Mouse (Mus musculus) CH12.LX (cell line): ENCODE data around the gene Nefh. TPM values are rescaled to one million over a fixed set of nuclear protein-coding genes. Genes with fewer than 3 reads are reported as not detected.
A peak's percentile ranks its signal among the peaks of the same experiment; 100 is the strongest.

Experiments used
- DNase-seq: peaks from one replicate; pipeline ENCODE4 v3.0.0-alpha.2; 2013; ENCODE audit errors: extremely low read depth
- H3K27ac ChIP-seq: 2 replicates; pipeline ENCODE4 v1.5.1; 2012; ENCODE audit warnings: low read depth, mild to moderate bottlenecking, control low read depth, moderate library complexity; ENCODE audit not compliant: insufficient read depth
- H3K27me3 ChIP-seq: replicated peaks from 2 replicates; pipeline ENCODE3; 2012; ENCODE audit warnings: inconsistent platforms
- H3K36me3 ChIP-seq, 2 experiments: replicated peaks in 1 of 2; 2 replicates each; pipeline versions ENCODE3 to v1.6.1; 2012; ENCODE audit warnings: inconsistent platforms in 1 of 2, low read length in 1 of 2, mild to moderate bottlenecking in 1 of 2, mixed read lengths in 1 of 2, moderate library complexity in 1 of 2; ENCODE audit not compliant: control insufficient read depth in 1 of 2, insufficient read depth in 1 of 2
- H3K4me1 ChIP-seq, 2 experiments: 2 replicates each; pipeline ENCODE4 v1.6.1; 2012; ENCODE audit warnings: inconsistent platforms in 1 of 2, moderate library complexity in 1 of 2; ENCODE audit not compliant: insufficient read depth in 2 of 2, control insufficient read depth in 1 of 2
- H3K4me2 ChIP-seq: 2 replicates; pipeline ENCODE4 v1.6.1; 2012; ENCODE audit warnings: low read depth, mild to moderate bottlenecking, control low read depth; ENCODE audit not compliant: poor library complexity, insufficient read depth, severe bottlenecking
- H3K4me3 ChIP-seq, 3 experiments: fragments of 150-350 bp in 1 of 3; sonication (generic) in 1 of 3; replicated peaks in 1 of 3; 2 replicates each; pipeline versions ENCODE3 to v1.5.1; 2011 to 2012; ENCODE audit warnings: low read depth in 2 of 3, low read length in 2 of 3, mild to moderate bottlenecking in 2 of 3, moderate library complexity in 2 of 3, control low read depth in 1 of 3, improper control_type of control experiment in 1 of 3, inconsistent platforms in 1 of 3, mixed read lengths in 1 of 3; ENCODE audit not compliant: poor library complexity in 1 of 3
- H3K79me2 ChIP-seq: replicated peaks from 2 replicates; pipeline ENCODE4 v1.6.1; 2012; ENCODE audit warnings: mild to moderate bottlenecking, moderate library complexity; ENCODE audit not compliant: control insufficient read depth, poor library complexity, insufficient read depth, severe bottlenecking; ENCODE audit errors: extremely low read depth
- H3K9ac ChIP-seq: 2 replicates; pipeline ENCODE4 v1.6.1; 2012; ENCODE audit warnings: low read depth, mild to moderate bottlenecking, control low read depth, moderate library complexity; ENCODE audit not compliant: insufficient read depth
- H3K9me3 ChIP-seq: replicated peaks from 2 replicates; pipeline ENCODE3; 2012; ENCODE audit warnings: low read length, inconsistent platforms, mixed read lengths
- BHLHE40 ChIP-seq: IDR thresholded peaks from 2 replicates; pipeline ENCODE4 v1.6.1; 2011; ENCODE audit warnings: mild to moderate bottlenecking, low read depth, low read length, improper control_type of control experiment
- CHD1 ChIP-seq: IDR thresholded peaks from 2 replicates; pipeline ENCODE4 v1.6.1; 2012; ENCODE audit warnings: low read depth, low read length, improper control_type of control experiment, inconsistent platforms
- CHD2 ChIP-seq: IDR thresholded peaks from 2 replicates; pipeline ENCODE4 v1.6.1; 2011; ENCODE audit warnings: low read length, improper control_type of control experiment
- CTCF ChIP-seq, 2 experiments: IDR thresholded peaks in 1 of 2; conservative IDR thresholded peaks in 1 of 2; 2 replicates each; pipeline ENCODE4 v1.5.1; 2011 to 2012; ENCODE audit warnings: low read depth in 2 of 2, low read length in 2 of 2, improper control_type of control experiment in 1 of 2, inconsistent platforms in 1 of 2, mild to moderate bottlenecking in 1 of 2, moderate library complexity in 1 of 2
- E2F4 ChIP-seq: IDR thresholded peaks from 2 replicates; pipeline ENCODE4 v1.6.1; 2011; ENCODE audit warnings: low read depth, low read length, improper control_type of control experiment; ENCODE audit not compliant: insufficient replicate concordance
- EP300 ChIP-seq: IDR thresholded peaks from 2 replicates; pipeline ENCODE4 v1.6.1; 2011; ENCODE audit warnings: low read length, improper control_type of control experiment
- HCFC1 ChIP-seq: IDR thresholded peaks from 2 replicates; pipeline ENCODE4 v1.6.1; 2012; ENCODE audit warnings: low read depth, mild to moderate bottlenecking, inconsistent platforms, low read length, improper control_type of control experiment
- IRF4 ChIP-seq: IDR thresholded peaks from 2 replicates; pipeline ENCODE4 v1.6.1; 2014; ENCODE audit warnings: low read depth, mild to moderate bottlenecking, inconsistent platforms, low read length, improper control_type of control experiment
- JUN ChIP-seq: IDR thresholded peaks from 2 replicates; pipeline ENCODE4 v1.6.1; 2011; ENCODE audit warnings: low read depth, mild to moderate bottlenecking, low read length, improper control_type of control experiment, moderate library complexity; ENCODE audit not compliant: insufficient read depth
- KAT2A ChIP-seq: IDR thresholded peaks from 2 replicates; pipeline ENCODE4 v1.6.1; 2012; ENCODE audit warnings: low read length, improper control_type of control experiment, inconsistent platforms; ENCODE audit not compliant: insufficient replicate concordance
- MAFK ChIP-seq: IDR thresholded peaks from 2 replicates; pipeline ENCODE4 v1.6.1; 2011; ENCODE audit warnings: low read length, improper control_type of control experiment; ENCODE audit not compliant: insufficient replicate concordance
- MAX ChIP-seq: IDR thresholded peaks from 2 replicates; pipeline ENCODE4 v1.6.1; 2011; ENCODE audit warnings: low read length, improper control_type of control experiment
- MAZ ChIP-seq: IDR thresholded peaks from 2 replicates; pipeline ENCODE4 v1.6.1; 2012; ENCODE audit warnings: low read depth, mild to moderate bottlenecking, inconsistent platforms, low read length, improper control_type of control experiment, moderate library complexity
- MXI1 ChIP-seq: IDR thresholded peaks from 2 replicates; pipeline ENCODE4 v1.6.1; 2011; ENCODE audit warnings: mild to moderate bottlenecking, low read depth, low read length, improper control_type of control experiment
- MYC ChIP-seq: IDR thresholded peaks from 2 replicates; pipeline ENCODE4 v1.6.1; 2011; ENCODE audit warnings: low read depth, mild to moderate bottlenecking, improper control_type of control experiment, low read length
- NRF1 ChIP-seq: IDR thresholded peaks from 2 replicates; pipeline ENCODE4 v1.6.1; 2014; ENCODE audit warnings: low read depth, mild to moderate bottlenecking, inconsistent platforms, low read length, improper control_type of control experiment, moderate library complexity
- PAX5 ChIP-seq: IDR thresholded peaks from 2 replicates; pipeline ENCODE4 v1.6.1; 2012; ENCODE audit warnings: low read length, inconsistent platforms, mixed read lengths
- POLR2A ChIP-seq: IDR thresholded peaks from 2 replicates; pipeline ENCODE4 v1.6.1; 2011; ENCODE audit warnings: low read depth, mild to moderate bottlenecking, improper control_type of control experiment, low read length
- POLR2AphosphoS2 ChIP-seq: IDR thresholded peaks from 2 replicates; pipeline ENCODE4 v1.6.1; 2011; ENCODE audit warnings: low read depth, low read length, improper control_type of control experiment
- RAD21 ChIP-seq: IDR thresholded peaks from 2 replicates; pipeline ENCODE4 v1.6.1; 2011; ENCODE audit warnings: low read depth, mild to moderate bottlenecking, low read length, improper control_type of control experiment, moderate library complexity
- TCF12 ChIP-seq: IDR thresholded peaks from 2 replicates; pipeline ENCODE4 v1.6.1; 2014; ENCODE audit warnings: low read depth, mild to moderate bottlenecking, inconsistent platforms, low read length, improper control_type of control experiment
- UBTF ChIP-seq: IDR thresholded peaks from 2 replicates; pipeline ENCODE4 v1.6.1; 2012; ENCODE audit warnings: low read depth, mild to moderate bottlenecking, inconsistent platforms, low read length, improper control_type of control experiment, moderate library complexity
- USF1 ChIP-seq: IDR thresholded peaks from 2 replicates; pipeline ENCODE4 v1.6.1; 2014; ENCODE audit warnings: low read depth, mild to moderate bottlenecking, inconsistent platforms, low read length, improper control_type of control experiment
- USF2 ChIP-seq: conservative IDR thresholded peaks from 2 replicates; pipeline ENCODE4 v1.6.1; 2011; ENCODE audit warnings: low read depth, low read length, improper control_type of control experiment
- ZKSCAN1 ChIP-seq: IDR thresholded peaks from 2 replicates; pipeline ENCODE4 v1.6.1; 2012; ENCODE audit warnings: low read depth, inconsistent platforms, low read length, improper control_type of control experiment, borderline replicate concordance
- ZMIZ1 ChIP-seq: IDR thresholded peaks from 2 replicates; pipeline ENCODE4 v1.6.1; 2012; ENCODE audit warnings: low read depth, mild to moderate bottlenecking, inconsistent platforms, low read length, improper control_type of control experiment
- ZNF384 ChIP-seq: IDR thresholded peaks from 2 replicates; pipeline ENCODE4 v1.6.1; 2012; ENCODE audit warnings: low read depth, low read length, improper control_type of control experiment, inconsistent platforms
- dilution Hi-C: fragments of 300-500 bp; cut with MboI; formaldehyde crosslinking; loops from 2 replicates; pipeline ENCODE4 v1.14.3; 2020; ENCODE audit warnings: low sequenced_read_pairs; ENCODE audit not compliant: extremely low pct_unique_long_range_greater_than_20kb, extremely low pct_ligation_motif_present
- in situ Hi-C: fragments of 300-500 bp; cut with MboI; formaldehyde crosslinking; loops from 3 replicates; pipeline ENCODE4 v1.14.3; 2019; ENCODE audit warnings: low sequenced_read_pairs, low pct_ligation_motif_present, low pct_unique_long_range_greater_than_20kb, mixed read lengths
- polyA plus RNA-seq: library from polyadenylated mRNA; unstranded; fragments of >175 nt; gene quantifications from 2 replicates; pipeline ENCODE4 v1.2.1, GENCODE M21; 2012; ENCODE audit warnings: low read depth; ENCODE audit not compliant: insufficient read length
- total RNA-seq, 2 experiments: library from RNA; depleted of rRNA; stranded (reverse); fragments of 300-350 nt in 1 of 2; fragments of >200 nt in 1 of 2; gene quantifications; 2 replicates each; pipeline ENCODE4 v1.2.3; 2012 to 2014

Gene Nefh
- total and polyA plus RNA-seq, 3 experiments: 0.06 TPM; not detected in 2

DNA sequence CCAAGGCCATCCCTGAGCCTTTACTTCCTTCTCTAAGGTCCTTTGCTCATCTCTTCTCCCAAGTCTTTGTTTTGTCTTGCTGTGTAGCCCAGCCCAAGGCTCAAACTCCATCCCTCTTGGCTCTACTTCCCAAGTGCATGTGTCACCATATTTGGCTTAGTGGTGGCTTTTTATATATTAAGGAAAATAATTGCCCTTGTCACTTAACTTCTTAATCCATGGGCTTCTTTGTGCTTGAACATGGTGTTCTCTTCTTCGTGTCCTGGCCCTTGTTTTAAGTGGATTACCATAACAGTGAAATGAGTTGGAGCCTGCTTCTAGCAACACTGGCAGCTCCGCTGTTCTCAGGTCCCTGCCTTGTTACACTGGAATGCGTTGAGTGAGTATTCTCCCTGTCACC lies 47.8 kb upstream of the Nefh start:
- DNase-seq: no peak
- dilution Hi-C loops: no loop called here
- Histone ChIP-seq H3K4me1 (peaks cover 0 to 9% of the 10 kb centered on the region in 2 experiments; a peak in 2 of 4 replicates), H3K27ac (no peak overlapping the region), H3K27me3 (no peaks in the 10 kb centered on the region), H3K9me3 (no peaks in the 10 kb centered on the region), H3K79me2 (no peaks in the 10 kb centered on the region; the same call in 1 of the 2 replicates), H3K4me3 (no peak overlapping the region), H3K36me3 (peaks cover 4 to 52% of the 10 kb centered on the region in 2 experiments), H3K4me2 (no peak overlapping the region), H3K9ac (no peak overlapping the region)
- in situ Hi-C loops: no loop called here
- TF ChIP-seq CHD2 (no peak), IRF4 (no peak), ZMIZ1 (no peak), PAX5 (no peak), E2F4 (no peak), NRF1 (no peak), EP300 (no peak), POLR2A (no peak), CTCF (conservative IDR thresholded peaks at IDR 0.05 in 1 of 2, IDR thresholded peaks at IDR 0.05 in 1 of 2; ENCODE audit: low read depth in 2 of 2, low read length in 2 of 2) (no peak), USF2 (no peak), JUN (no peak), ZKSCAN1 (no peak)

DNA sequence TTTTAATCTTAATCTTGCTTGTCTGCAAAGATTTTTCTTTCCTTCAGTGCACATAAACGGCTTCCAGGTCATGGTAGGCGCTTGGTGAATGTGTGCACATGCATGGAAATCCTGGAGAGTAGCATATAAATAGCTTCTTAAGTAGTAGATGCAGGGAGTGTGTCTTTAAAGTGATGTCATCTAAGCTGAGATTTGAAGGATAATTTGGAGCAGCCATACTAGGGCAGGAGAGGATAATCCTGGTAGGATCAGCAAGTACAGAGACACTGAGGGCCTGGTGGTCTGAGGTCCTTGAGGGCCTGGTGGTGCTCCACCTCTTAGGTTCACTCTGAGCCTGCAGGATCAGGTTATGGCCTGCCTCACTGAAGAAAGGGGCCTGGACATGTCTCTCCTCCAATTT lies 44.6 kb upstream of the Nefh start:
- in situ Hi-C loops: no loop called here

DNA sequence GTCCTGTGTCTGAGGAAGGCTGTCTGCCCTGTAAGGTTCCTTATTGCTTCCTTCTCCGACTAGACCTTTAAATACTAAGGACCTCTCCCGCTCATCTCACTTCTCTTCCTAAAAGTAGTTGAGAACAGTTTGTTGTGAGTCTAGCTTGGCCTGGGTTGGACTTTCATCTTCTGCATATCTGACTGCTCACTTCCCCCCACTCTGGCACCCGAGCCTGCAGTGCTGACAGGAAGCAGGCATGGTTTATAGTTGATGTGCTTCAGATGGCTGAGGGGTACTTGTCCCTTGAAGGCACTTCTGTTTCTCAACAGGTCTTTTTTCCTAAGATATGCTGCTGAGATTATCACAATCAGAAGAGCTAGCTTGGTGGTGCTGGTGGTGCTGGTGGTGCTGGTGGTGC lies 41.3 kb upstream of the Nefh start:
- no peak overlapping the region for H3K9ac ChIP-seq
- in situ Hi-C loops: no loop called here
- no peak overlapping the region for H3K4me3 ChIP-seq
- no peak for TF ChIP-seq KAT2A
- no peak for TF ChIP-seq UBTF
- no peak for TF ChIP-seq NRF1
- TF ChIP-seq ZMIZ1: no peak
- no peak for TF ChIP-seq ZKSCAN1
- TF ChIP-seq USF1: no peak
- no peak for TF ChIP-seq MAFK
- no peak for TF ChIP-seq BHLHE40
- TF ChIP-seq PAX5: no peak
- TF ChIP-seq POLR2AphosphoS2: no peak
- TF ChIP-seq TCF12: no peak
- TF ChIP-seq MYC: no peak
- no peak for TF ChIP-seq CHD1
- no peak for TF ChIP-seq MXI1
- no peak for TF ChIP-seq IRF4
- TF ChIP-seq ZNF384: no peak
- no peak for TF ChIP-seq MAX
- no peak for TF ChIP-seq HCFC1
- TF ChIP-seq RAD21: no peak
- TF ChIP-seq, all 38 proteins: peak for 0
- DNase-seq: peak; percentile 43
- Histone ChIP-seq H3K27me3 (peaks cover 3% of the 10 kb centered on the region), H3K27ac (no peak overlapping the region), H3K4me2 (no peak overlapping the region), H3K9me3 (no peaks in the 10 kb centered on the region), H3K36me3 (peaks cover 0 to 27% of the 10 kb centered on the region in 2 experiments), H3K79me2 (no peaks in the 10 kb centered on the region), H3K4me1 (peaks cover 11 to 33% of the 10 kb centered on the region in 2 experiments)
- dilution Hi-C loops: no loop called here

More for the DNA sequence above, 44.6 kb upstream of the Nefh start:
- H3K4me1 ChIP-seq: peaks cover 9 to 26% of the 10 kb centered on the region in 2 experiments
- H3K36me3 ChIP-seq: peaks cover 0 to 40% of the 10 kb centered on the region in 2 experiments
- no peaks in the 10 kb centered on the region for H3K27me3 ChIP-seq
- no peak overlapping the region for H3K27ac ChIP-seq
- dilution Hi-C loops: no loop called here
- no peak for TF ChIP-seq MAZ
- no peak for TF ChIP-seq USF2
- no peak for TF ChIP-seq MAFK
- H3K9ac ChIP-seq: no peak overlapping the region
- no peak overlapping the region for H3K4me2 ChIP-seq
- no peak overlapping the region for H3K4me3 ChIP-seq
- H3K79me2 ChIP-seq: no peaks in the 10 kb centered on the region
- H3K9me3 ChIP-seq: no peaks in the 10 kb centered on the region
- DNase-seq: no peak
